Mouse (Mus musculus) embryonic facial prominence, embryonic 12.5 days (tissue): Measurements from ENCODE around the gene Nfyc. TPM values are rescaled to one million over a fixed set of nuclear protein-coding genes. Genes with fewer than 3 reads are reported as not detected.

Experiments used
- ATAC-seq: fragments of 200-750 bp; cut with Nextera tagmentation; 2 replicates; pipeline ENCODE4 v1.8.0; 2017; ENCODE audit not compliant: insufficient number of reproducible peaks, insufficient read depth, low FRiP score, low TSS enrichment
- H3K27ac ChIP-seq: fragments of 300-500 bp; sonication (generic); 2 replicates; pipeline ENCODE4 v1.5.1; 2016; ENCODE audit warnings: mild to moderate bottlenecking
- H3K27me3 ChIP-seq: fragments of 300-500 bp; sonication (generic); 2 replicates; pipeline ENCODE4 v1.6.1; 2016; ENCODE audit warnings: mild to moderate bottlenecking, moderate library complexity
- H3K36me3 ChIP-seq: fragments of 300-500 bp; sonication (generic); 2 replicates; pipeline ENCODE4 v1.6.1; 2016; ENCODE audit warnings: mild to moderate bottlenecking
- H3K4me1 ChIP-seq: fragments of 300-500 bp; sonication (generic); 2 replicates; pipeline ENCODE4 v1.6.1; 2016
- H3K4me2 ChIP-seq: fragments of 300-500 bp; sonication (generic); replicated peaks from 2 replicates; pipeline ENCODE4 v1.6.1; 2016; ENCODE audit warnings: mild to moderate bottlenecking, moderate library complexity
- H3K4me3 ChIP-seq: fragments of 300-500 bp; sonication (generic); 2 replicates; pipeline ENCODE4 v1.5.1; 2016; ENCODE audit warnings: mild to moderate bottlenecking
- H3K9ac ChIP-seq: fragments of 300-500 bp; sonication (generic); 2 replicates; pipeline ENCODE4 v1.6.1; 2016; ENCODE audit warnings: mild to moderate bottlenecking, moderate library complexity
- H3K9me3 ChIP-seq: fragments of 300-500 bp; sonication (generic); 2 replicates; pipeline ENCODE4 v1.6.1; 2016; ENCODE audit warnings: mild to moderate bottlenecking, moderate library complexity
- WGBS: fragments of 180-500 bp; shearing (Covaris S2); methylation state at CpG from one replicate; pipeline ENCODE4 v1.1.7; 2016; 5-methylcytosine and 5-hydroxymethylcytosine counted together
- polyA plus RNA-seq: library from polyadenylated mRNA; unstranded; fragments of >200 nt; fragmentation: Nextera tagmentation; extraction: Ambion mirVana; gene quantifications from 2 replicates; pipeline ENCODE4 v1.2.1, GENCODE M21; 2016

Gene Nfyc
- polyA plus RNA-seq, 1 experiment from 2014 or later = 117 TPM

DNA sequence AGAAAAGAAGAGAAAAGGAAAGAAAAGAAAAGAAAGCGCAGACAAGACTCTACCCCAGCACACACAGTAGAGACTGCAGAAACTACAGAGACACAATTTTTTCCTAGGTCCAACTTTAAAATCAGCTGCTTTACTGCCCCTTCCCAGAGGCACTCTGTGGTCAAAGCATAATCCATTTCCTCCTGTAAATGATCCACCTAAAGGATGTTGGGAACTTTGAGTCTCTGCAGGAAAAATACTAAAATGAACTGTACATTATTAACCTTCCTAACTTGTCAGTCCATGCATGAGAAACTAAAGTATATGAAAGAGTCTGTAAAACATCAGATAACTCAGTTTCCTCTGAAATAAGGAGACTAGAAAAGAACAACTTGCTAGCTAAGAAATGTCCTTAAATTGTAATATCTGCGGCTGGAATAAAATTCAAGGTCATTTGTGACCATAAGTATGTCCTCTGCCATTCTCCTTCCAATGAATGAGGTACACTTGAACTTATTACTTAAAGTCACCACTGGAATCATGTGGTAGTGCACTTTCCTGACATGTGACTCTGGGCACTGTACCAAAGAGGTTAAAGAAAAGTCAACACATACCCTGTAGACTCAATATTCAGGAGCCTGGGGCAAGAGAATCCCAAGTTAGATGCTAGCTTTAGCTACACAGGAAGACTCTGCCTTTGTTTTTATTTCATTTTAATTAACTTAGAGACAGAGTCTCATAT lies 9.0 kb downstream of the Nfyc start:
- peaks cover 19% of the 10 kb centered on the region for H3K4me1 ChIP-seq
- ATAC-seq = no peak
- no peak overlapping the region for H3K4me3 ChIP-seq
- no peaks in the 10 kb centered on the region for H3K36me3 ChIP-seq
- H3K9ac ChIP-seq = no peak overlapping the region
- H3K27me3 ChIP-seq = no peaks in the 10 kb centered on the region
- 91% methylated on average over 2 of the region's 2 CpGs for WGBS
- no peak overlapping the region for H3K4me2 ChIP-seq
- H3K9me3 ChIP-seq = no peaks in the 10 kb centered on the region
- no peak overlapping the region for H3K27ac ChIP-seq

DNA sequence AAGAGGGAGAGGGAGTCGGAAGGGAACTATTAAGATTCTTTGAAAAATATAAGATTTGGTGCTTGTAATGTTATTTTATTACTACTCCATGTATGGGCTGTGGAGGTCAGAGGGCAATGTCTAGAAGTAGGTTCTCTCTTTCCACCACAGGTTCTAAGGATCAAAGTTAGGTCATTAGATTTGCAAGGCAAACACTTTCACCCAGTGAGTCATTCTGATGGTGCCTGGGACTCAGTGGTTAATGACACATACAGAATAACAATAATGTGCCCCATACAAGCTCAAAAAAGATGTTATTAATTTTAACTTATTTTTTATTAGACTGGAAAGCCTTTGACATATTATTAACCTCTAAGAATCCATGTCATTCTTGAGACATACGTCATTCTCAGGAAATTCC lies 11.5 kb downstream of the Nfyc start:
- no peaks in the 10 kb centered on the region for H3K27me3 ChIP-seq
- no peaks in the 10 kb centered on the region for H3K9me3 ChIP-seq
- no peak for ATAC-seq
- peaks cover 30% of the 10 kb centered on the region for H3K4me1 ChIP-seq
- H3K9ac ChIP-seq = no peak overlapping the region
- WGBS = 89% methylated on average over 2 of the region's 2 CpGs
- no peak overlapping the region for H3K4me2 ChIP-seq
- no peaks in the 10 kb centered on the region for H3K36me3 ChIP-seq
- H3K27ac ChIP-seq = no peak overlapping the region
- no peak overlapping the region for H3K4me3 ChIP-seq

DNA sequence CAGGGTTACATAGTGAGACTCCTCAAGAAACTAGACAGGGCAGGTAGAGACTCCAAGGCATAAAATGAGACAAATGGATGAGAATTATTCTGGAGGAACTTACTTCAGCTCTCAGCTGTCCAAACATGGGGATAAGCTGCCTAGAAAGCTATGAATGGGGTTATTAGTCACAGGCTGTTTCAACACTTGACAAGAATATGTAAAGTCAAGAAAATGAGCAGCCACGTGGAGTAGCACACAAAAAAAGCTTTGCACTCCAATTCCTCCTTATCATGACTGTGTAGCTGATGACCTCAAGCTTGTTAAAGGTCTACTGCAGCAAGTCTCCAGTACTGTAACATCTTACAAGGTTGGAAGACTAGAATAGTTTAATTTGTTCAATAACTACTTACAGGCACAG lies 12.1 kb downstream of the Nfyc start:
- Histone ChIP-seq H3K27ac (no peak overlapping the region), H3K9ac (no peak overlapping the region), H3K4me3 (no peak overlapping the region), H3K36me3 (no peaks in the 10 kb centered on the region), H3K4me2 (no peak overlapping the region), H3K4me1 (peaks cover 28% of the 10 kb centered on the region), H3K9me3 (no peaks in the 10 kb centered on the region), H3K27me3 (no peaks in the 10 kb centered on the region)
- no peak for ATAC-seq
- WGBS = 75% methylated on average over 1 of the region's 1 CpGs

DNA sequence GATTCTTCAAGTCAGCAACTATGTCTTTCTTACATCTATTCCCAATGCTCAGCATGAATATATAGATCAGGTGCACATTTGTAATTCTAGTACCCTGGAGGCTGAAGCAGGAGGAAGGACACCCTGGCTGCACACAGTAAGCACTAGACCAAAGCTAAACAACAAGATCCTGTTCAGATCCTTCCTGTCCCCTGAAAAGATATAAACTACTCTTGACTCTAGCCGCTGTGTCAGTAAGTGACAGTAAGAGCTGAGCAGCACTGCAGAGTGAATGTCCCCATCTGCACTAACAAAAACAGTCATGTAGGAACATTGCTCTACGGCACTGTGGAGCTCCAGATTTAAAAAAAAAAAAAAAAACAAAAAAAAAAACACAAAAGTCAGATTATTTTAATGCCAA lies 13.4 kb downstream of the Nfyc start:
- Histone ChIP-seq H3K27ac (no peak overlapping the region), H3K36me3 (no peaks in the 10 kb centered on the region), H3K9ac (no peak overlapping the region), H3K9me3 (no peaks in the 10 kb centered on the region), H3K4me3 (no peak overlapping the region), H3K27me3 (no peaks in the 10 kb centered on the region), H3K4me1 (peaks cover 32% of the 10 kb centered on the region), H3K4me2 (no peak overlapping the region)
- 62% methylated on average over 2 of the region's 2 CpGs for WGBS
- no peak for ATAC-seq

DNA sequence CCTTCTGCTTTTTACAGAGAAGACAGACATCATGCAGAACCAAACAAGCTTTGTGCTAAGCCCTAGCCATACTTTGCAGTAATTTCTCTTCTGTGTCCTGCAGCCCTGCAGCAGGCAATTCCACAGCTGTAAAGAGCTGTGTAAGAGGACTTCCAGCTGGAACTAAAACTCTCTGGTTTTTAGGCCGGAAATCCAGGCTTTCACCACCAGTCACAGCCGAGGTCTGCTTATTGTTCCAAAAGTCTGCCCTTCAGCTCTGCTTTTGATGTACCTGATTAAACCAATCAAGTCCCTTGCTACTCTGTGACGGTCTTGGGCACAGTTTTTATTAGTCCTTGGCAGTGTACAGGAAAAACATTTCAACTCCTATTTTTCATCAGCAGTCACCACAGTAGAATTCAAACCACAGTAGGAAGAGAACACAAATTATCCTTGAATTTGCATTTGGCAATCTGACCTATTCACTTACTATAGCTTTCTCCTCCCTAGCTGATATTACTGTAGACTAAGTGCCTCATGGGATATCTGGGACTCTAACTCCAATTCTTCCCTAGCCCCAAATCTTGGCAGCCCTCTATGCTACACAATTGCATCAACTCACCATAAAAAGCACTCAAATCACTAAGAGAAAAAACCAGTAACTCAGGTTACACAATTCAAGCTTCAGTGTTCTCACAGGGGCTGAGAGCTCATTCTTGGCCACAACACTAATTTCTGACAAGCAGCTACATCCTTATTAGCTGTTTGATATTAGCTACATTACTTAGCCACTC lies 14.2 kb downstream of the Nfyc start:
- H3K9ac ChIP-seq = no peak overlapping the region
- ATAC-seq = no peak
- H3K4me2 ChIP-seq = no peak overlapping the region
- WGBS = 19% methylated on average over 3 of the region's 3 CpGs
- H3K4me3 ChIP-seq = no peak overlapping the region
- H3K4me1 ChIP-seq = peaks cover 35% of the 10 kb centered on the region
- no peaks in the 10 kb centered on the region for H3K9me3 ChIP-seq
- H3K27ac ChIP-seq = peak overlapping the region; percentile 67
- no peaks in the 10 kb centered on the region for H3K27me3 ChIP-seq
- no peaks in the 10 kb centered on the region for H3K36me3 ChIP-seq

DNA sequence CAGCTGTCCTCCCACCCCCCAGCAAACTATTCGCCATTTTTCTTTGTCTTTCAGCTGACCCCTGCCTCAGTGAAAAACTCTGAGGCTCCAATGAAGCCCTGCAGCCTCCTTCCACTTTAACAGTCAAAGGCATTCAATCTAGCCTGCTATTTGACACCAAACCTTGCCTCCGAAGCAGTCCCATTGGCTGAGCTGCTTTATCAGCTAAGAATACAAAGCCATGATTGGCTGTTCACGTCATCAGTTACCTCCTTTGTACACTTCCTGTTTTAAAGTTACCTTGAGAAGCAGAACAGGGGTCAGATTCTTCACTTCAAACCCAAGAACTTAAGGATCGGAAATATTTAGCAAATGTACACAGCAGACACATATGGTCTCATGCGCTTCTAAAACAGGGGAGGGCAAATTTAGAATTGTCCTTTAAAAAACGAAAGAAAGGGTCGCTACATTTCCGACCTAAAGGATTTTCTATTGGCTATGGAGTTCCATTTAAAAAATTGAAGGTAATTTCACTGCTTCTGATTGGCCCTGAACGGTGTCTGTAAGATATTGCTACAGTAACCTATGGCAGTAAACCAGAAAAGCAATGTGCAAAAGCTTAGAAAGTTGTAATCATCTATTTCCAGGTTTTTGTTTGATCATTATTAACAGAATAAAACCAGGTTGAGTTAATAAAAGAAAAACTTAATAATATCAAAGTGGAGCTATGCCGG lies 15.6 kb downstream of the Nfyc start:
- WGBS = 7% methylated on average over 10 of the region's 10 CpGs
- H3K36me3 ChIP-seq = no peaks in the 10 kb centered on the region
- peak overlapping the region; percentile 47 for H3K4me3 ChIP-seq
- peak overlapping the region; percentile 81 for H3K4me2 ChIP-seq
- H3K27ac ChIP-seq = peak overlapping the region; percentile 69
- peaks cover 37% of the 10 kb centered on the region for H3K4me1 ChIP-seq
- no peaks in the 10 kb centered on the region for H3K9me3 ChIP-seq
- peak; percentile 92 for ATAC-seq
- H3K27me3 ChIP-seq = no peaks in the 10 kb centered on the region
- peak overlapping the region; percentile 54 for H3K9ac ChIP-seq

DNA sequence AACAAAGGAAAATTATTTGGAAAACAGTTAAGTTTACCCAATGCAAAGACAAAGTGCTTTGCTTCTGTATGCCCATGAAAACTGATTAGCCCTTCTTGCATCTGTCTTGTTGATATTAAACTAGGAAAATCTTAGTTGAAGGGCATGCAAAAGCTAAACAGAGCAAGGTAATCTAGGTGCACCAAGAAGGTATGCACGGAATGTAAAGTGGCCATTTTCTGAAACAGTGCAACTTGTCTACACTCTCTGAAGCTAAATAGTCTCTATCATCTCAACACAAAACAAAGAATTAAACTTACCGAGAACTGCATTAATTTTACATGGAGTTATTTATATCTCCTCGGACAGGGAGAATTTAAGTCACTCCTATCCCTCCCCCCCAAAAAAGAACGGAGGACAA lies 16.2 kb downstream of the Nfyc start:
- peak overlapping the region; percentile 54 for H3K9ac ChIP-seq
- ATAC-seq = 0 out of 2 replicates have a peak, but pooled peaks have one; percentile 2
- no peaks in the 10 kb centered on the region for H3K36me3 ChIP-seq
- no peaks in the 10 kb centered on the region for H3K27me3 ChIP-seq
- WGBS = 13% methylated on average over 4 of the region's 4 CpGs
- H3K4me3 ChIP-seq = peak overlapping the region; percentile 47
- no peaks in the 10 kb centered on the region for H3K9me3 ChIP-seq
- H3K4me2 ChIP-seq = peak overlapping the region; percentile 81
- peaks cover 37% of the 10 kb centered on the region for H3K4me1 ChIP-seq
- peak overlapping the region; percentile 69 for H3K27ac ChIP-seq

DNA sequence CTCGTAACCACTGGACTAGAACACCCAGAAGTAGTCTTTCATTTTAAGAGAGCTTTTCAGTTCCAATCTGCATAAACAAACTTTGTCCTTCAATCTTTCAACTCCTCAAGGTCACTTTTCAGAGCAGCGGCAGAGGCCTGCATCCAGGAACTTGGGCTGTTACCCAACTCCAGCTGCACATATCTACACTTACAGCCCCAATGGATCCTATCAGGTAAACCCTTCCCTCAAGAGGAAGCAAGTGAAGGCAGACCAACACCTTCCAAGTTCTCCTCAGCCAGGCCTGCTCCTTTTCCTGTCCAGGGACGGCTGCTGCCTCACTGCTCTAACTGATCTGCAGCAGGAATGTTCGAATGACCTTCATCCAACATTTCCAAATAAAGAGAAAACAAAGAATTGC lies 17.2 kb downstream of the Nfyc start:
- no peak for ATAC-seq
- Histone ChIP-seq H3K36me3 (no peaks in the 10 kb centered on the region), H3K9ac (peak overlapping the region; percentile 54), H3K27me3 (no peaks in the 10 kb centered on the region), H3K4me3 (peak overlapping the region; percentile 47), H3K27ac (peak overlapping the region; percentile 69), H3K9me3 (no peaks in the 10 kb centered on the region), H3K4me1 (peaks cover 41% of the 10 kb centered on the region), H3K4me2 (peak overlapping the region; percentile 81)
- 25% methylated on average over 4 of the region's 4 CpGs for WGBS

DNA sequence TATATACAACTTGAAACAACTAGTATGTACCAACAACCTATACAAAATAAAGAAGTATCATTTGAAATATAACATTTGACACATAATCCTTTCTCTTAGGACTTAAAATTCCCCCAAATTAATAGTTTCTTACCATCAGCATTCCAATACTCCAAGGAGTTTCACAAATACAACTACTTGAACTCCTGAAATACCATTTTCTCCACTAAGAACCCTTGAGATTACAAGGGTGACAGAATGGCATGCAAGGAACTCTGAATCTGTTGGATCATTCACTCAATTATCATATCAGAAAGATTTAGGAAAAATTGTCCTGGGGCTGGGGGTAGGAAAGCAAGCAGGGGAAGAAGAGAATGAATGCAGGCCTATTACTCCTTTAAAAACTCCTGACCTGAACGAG lies 17.6 kb downstream of the Nfyc start:
- WGBS = 19% methylated on average over 1 of the region's 1 CpGs
- Histone ChIP-seq H3K9me3 (no peaks in the 10 kb centered on the region), H3K9ac (peak overlapping the region; percentile 54), H3K27ac (peak overlapping the region; percentile 69; the same call in 1 of the 2 replicates), H3K4me2 (peak overlapping the region; percentile 81), H3K27me3 (no peaks in the 10 kb centered on the region), H3K36me3 (no peaks in the 10 kb centered on the region), H3K4me1 (peaks cover 41% of the 10 kb centered on the region), H3K4me3 (peak overlapping the region; percentile 47)
- no peak for ATAC-seq

DNA sequence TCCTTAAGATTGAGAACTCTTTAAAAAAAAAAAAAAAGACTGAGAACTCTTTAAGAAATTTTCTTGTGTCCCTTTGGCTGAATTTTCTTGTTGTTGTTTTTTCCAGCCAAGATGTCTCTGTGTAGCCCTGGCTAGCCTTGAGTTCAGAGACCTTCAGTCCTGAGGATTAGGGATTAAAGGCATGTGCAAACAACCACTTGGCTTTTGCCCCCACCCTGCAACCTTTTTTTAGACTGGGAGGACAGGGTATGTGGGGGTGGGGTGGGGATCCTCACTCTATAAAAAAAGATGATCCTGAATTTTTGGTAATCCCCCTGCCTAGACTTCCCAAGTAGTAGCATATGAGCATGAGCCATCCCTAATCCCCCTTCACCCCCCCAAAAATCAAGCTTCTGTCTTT lies 25.6 kb downstream of the Nfyc start:
- Histone ChIP-seq H3K9ac (no peak overlapping the region), H3K9me3 (no peaks in the 10 kb centered on the region), H3K4me3 (no peak overlapping the region), H3K27me3 (no peaks in the 10 kb centered on the region), H3K4me2 (no peak overlapping the region), H3K27ac (no peak overlapping the region), H3K4me1 (peaks cover 8% of the 10 kb centered on the region; the same call in 1 of the 2 replicates), H3K36me3 (no peaks in the 10 kb centered on the region)
- no peak for ATAC-seq

DNA sequence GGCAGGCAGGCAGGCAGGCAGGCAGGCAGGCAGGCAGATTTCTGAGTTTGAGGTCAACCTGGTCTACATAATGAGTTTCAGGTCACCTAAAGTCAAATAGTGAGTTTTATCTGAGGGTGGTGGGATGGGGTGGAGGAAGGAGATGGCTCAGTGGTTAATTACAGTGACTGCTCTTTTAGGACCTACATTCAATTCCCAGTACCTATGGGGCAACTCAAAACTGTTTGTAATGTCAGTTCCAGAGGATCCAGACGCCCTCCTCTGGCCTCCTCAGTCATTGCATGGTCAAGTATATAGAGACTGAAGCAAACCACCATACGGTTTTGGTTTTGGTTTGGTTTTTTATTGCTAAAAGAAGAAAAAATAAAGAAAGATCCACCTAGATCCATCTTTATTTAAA lies 29.9 kb downstream of the Nfyc start:
- H3K27ac ChIP-seq = no peak overlapping the region
- 0 out of 2 replicates have a peak, but pooled peaks cover 10% of the 10 kb centered on the region for H3K4me1 ChIP-seq
- no peak overlapping the region for H3K4me3 ChIP-seq
- 34% methylated on average over 2 of the region's 2 CpGs for WGBS
- no peak for ATAC-seq
- no peak overlapping the region for H3K4me2 ChIP-seq
- H3K27me3 ChIP-seq = no peaks in the 10 kb centered on the region
- 0 out of 2 replicates have a peak, but pooled peaks cover 3% of the 10 kb centered on the region for H3K36me3 ChIP-seq
- no peaks in the 10 kb centered on the region for H3K9me3 ChIP-seq
- H3K9ac ChIP-seq = no peak overlapping the region
